Mouse (Mus musculus) midbrain, embryonic 11.5 days (tissue): ENCODE measurements around the gene Pitpna. TPM values are rescaled to one million over a fixed set of nuclear protein-coding genes. Genes with fewer than 3 reads are reported as not detected.

Experiments used
- microRNA-seq: library from miRNA; unstranded; fragments of <30 nt; microRNA quantifications from one replicate; pipeline ENCODE4, GENCODE M21; 2017
- polyA plus RNA-seq: library from polyadenylated mRNA; unstranded; fragments of >200 nt; fragmentation: Nextera tagmentation; extraction: Ambion mirVana; gene quantifications from 2 replicates; pipeline ENCODE4 v1.2.1, GENCODE M21; 2014

Pitpna gene
- polyA plus RNA-seq, 1 experiment from 2014 or later = 87.9 TPM

Small RNA genes within 50 kb of the gene (microRNA-seq; reads per million reads assigned to microRNA genes)
- gene Mir3971 = not detected

Other genes starting within 250 kb of the Pitpna start
- gene Rpa1, start 239.8 kb upstream of the Pitpna start, polyA plus RNA-seq = 124 and 126 TPM in 2 replicates
- gene Smyd4, start 239.7 kb upstream of the Pitpna start, polyA plus RNA-seq = 11.6 and 13.1 TPM in 2 replicates
- gene Serpinf1, start 165.4 kb upstream of the Pitpna start, polyA plus RNA-seq = 56.2 and 58.2 TPM in 2 replicates
- gene Serpinf2, start 148.5 kb upstream of the Pitpna start, polyA plus RNA-seq = not detected in 2 replicates
- 2.8 and 3.9 TPM in 2 replicates for gene Wdr81, start 133.4 kb upstream of the Pitpna start, polyA plus RNA-seq
- 7.6 and 8.9 TPM in 2 replicates for gene Tlcd2, start 126.4 kb upstream of the Pitpna start, polyA plus RNA-seq
- 94.9 and 100.0 TPM in 2 replicates for gene Prpf8, start 101.3 kb upstream of the Pitpna start, polyA plus RNA-seq
- 0.53 and 0.72 TPM in 2 replicates for gene Rilp, start 78.0 kb upstream of the Pitpna start, polyA plus RNA-seq
- 2.9 and 3.4 TPM in 2 replicates for gene Scarf1, start 74.6 kb upstream of the Pitpna start, polyA plus RNA-seq
- 3.3 and 3.7 TPM in 2 replicates for gene Slc43a2, start 56.4 kb upstream of the Pitpna start, polyA plus RNA-seq
- gene Inpp5k, start 42.9 kb downstream of the Pitpna start, polyA plus RNA-seq = 23.7 and 25.6 TPM in 2 replicates
- 9.8 and 10.2 TPM in 2 replicates for gene Myo1c, start 62.4 kb downstream of the Pitpna start, polyA plus RNA-seq
- 128 and 130 TPM in 2 replicates for gene Crk, start 91.2 kb downstream of the Pitpna start, polyA plus RNA-seq
- gene Ywhae, start 144.8 kb downstream of the Pitpna start, polyA plus RNA-seq = 1,665 and 1,827 TPM in 2 replicates
- gene Doc2b, start 208.0 kb downstream of the Pitpna start, polyA plus RNA-seq = 0.58 and 0.68 TPM in 2 replicates